ENCODE assay signal across 8 mouse cellular contexts in genomic region chr19:15903508-15904480, GRCm38 (mm10). TPM values are rescaled to one million over a fixed set of nuclear protein-coding genes. Genes with fewer than 3 reads are reported as not detected.
DNase-seq lines count a peak whose midpoint lies in the region; ATAC-seq and TF ChIP-seq lines count a peak whose summit lies in the region.

No protein-coding gene starts in this region.

- H3K27ac ChIP-seq in limb, embryonic 14.5 days (replicated peaks; ENCODE audit: low read depth, low read length): no peak overlapping the region
- H3K27ac ChIP-seq in limb, embryonic 10.5 days: no peak overlapping the region
- no peak overlapping the region for H3K27ac ChIP-seq in forebrain, embryonic 15.5 days (replicated peaks)
- H3K27ac ChIP-seq in neural tube, embryonic 14.5 days (ENCODE audit: low read depth, low read length): no peak overlapping the region

- no peak for DNase-seq in limb, embryonic 14.5 days (ENCODE audit: low spot score)
- no peak for DNase-seq in limb, embryonic 10.5 days (ENCODE audit: low spot score)
- peak; percentile 37 to 72 for DNase-seq in kidney, postnatal 36 days
- DNase-seq in adrenal gland, adult (ENCODE audit: inconsistent age in 2 of 2, low spot score in 1 of 2): no peak
- DNase-seq in left cerebral cortex, postnatal 4 days: no peak
- DNase-seq in left cerebral cortex, adult 11 months (ENCODE audit: low spot score): no peak

- TF ChIP-seq POLR2A in limb, embryonic 14.5 days (IDR thresholded peaks at IDR 0.05; ENCODE audit: borderline replicate concordance, extremely low read depth, insufficient read depth, insufficient read length): no peak

- intact Hi-C loops in left cerebral cortex, postnatal 4 days (cut with DNase I): no loop called here

- no peaks in the 10 kb centered on the region for H3K27me3 ChIP-seq in limb, embryonic 14.5 days (ENCODE audit: control insufficient read depth, insufficient read depth, low read length)
- H3K27me3 ChIP-seq in limb, embryonic 10.5 days (ENCODE audit: low read depth, poor library complexity, severe bottlenecking): no peaks in the 10 kb centered on the region
- H3K27me3 ChIP-seq in forebrain, embryonic 15.5 days: no peaks in the 10 kb centered on the region
- H3K27me3 ChIP-seq in neural tube, embryonic 14.5 days (ENCODE audit: control insufficient read depth, insufficient read depth, low read length): no peaks in the 10 kb centered on the region

- no peak for ATAC-seq in limb, embryonic 14.5 days (ENCODE audit: low FRiP score, low read depth)
- ATAC-seq in forebrain, embryonic 15.5 days (replicated peaks): peak; percentile 57; the same call in 1 of the 2 replicates
- ATAC-seq in neural tube, embryonic 14.5 days (ENCODE audit: low read depth): peak; percentile 60; the same call in 1 of the 2 replicates

- 0 out of 2 replicates have a peak overlapping the region, but pooled peaks have one; percentile 7 for H3K9ac ChIP-seq in limb, embryonic 14.5 days (ENCODE audit: low read depth, low read length, severe bottlenecking)
- H3K9ac ChIP-seq in forebrain, embryonic 15.5 days (replicated peaks): no peak overlapping the region
- H3K9ac ChIP-seq in neural tube, embryonic 14.5 days (replicated peaks; ENCODE audit: low read depth, low read length): no peak overlapping the region

- no peaks in the 10 kb centered on the region for H3K4me1 ChIP-seq in limb, embryonic 14.5 days (ENCODE audit: control insufficient read depth, insufficient read depth, low read length)
- peaks cover 9% of the 10 kb centered on the region for H3K4me1 ChIP-seq in limb, embryonic 10.5 days
- H3K4me1 ChIP-seq in forebrain, embryonic 15.5 days: no peaks in the 10 kb centered on the region
- 0 out of 2 replicates have a peak, but pooled peaks cover 2% of the 10 kb centered on the region for H3K4me1 ChIP-seq in neural tube, embryonic 14.5 days (ENCODE audit: control insufficient read depth, insufficient read depth, low read length)

- no peak overlapping the region for H3K4me3 ChIP-seq in limb, embryonic 14.5 days (replicated peaks; ENCODE audit: low read length)
- H3K4me3 ChIP-seq in limb, embryonic 10.5 days: no peak overlapping the region
- H3K4me3 ChIP-seq in forebrain, embryonic 15.5 days: no peak overlapping the region
- no peak overlapping the region for H3K4me3 ChIP-seq in neural tube, embryonic 14.5 days (ENCODE audit: low read depth, low read length)

- H3K9me3 ChIP-seq in limb, embryonic 14.5 days (ENCODE audit: control insufficient read depth, low read length): no peaks in the 10 kb centered on the region
- no peaks in the 10 kb centered on the region for H3K9me3 ChIP-seq in limb, embryonic 10.5 days (replicated peaks)
- no peaks in the 10 kb centered on the region for H3K9me3 ChIP-seq in forebrain, embryonic 15.5 days
- H3K9me3 ChIP-seq in neural tube, embryonic 14.5 days (ENCODE audit: control insufficient read depth, low read length): no peaks in the 10 kb centered on the region

- no peak overlapping the region for H3K4me2 ChIP-seq in limb, embryonic 14.5 days (replicated peaks; ENCODE audit: low read depth, low read length, severe bottlenecking)
- H3K4me2 ChIP-seq in forebrain, embryonic 15.5 days (replicated peaks): no peak overlapping the region
- no peak overlapping the region for H3K4me2 ChIP-seq in neural tube, embryonic 14.5 days (ENCODE audit: low read depth, low read length)

- peaks cover 28% of the 10 kb centered on the region for H3K36me3 ChIP-seq in limb, embryonic 14.5 days (ENCODE audit: control insufficient read depth, insufficient read depth, low read length)
- H3K36me3 ChIP-seq in limb, embryonic 10.5 days: peaks cover 46% of the 10 kb centered on the region
- H3K36me3 ChIP-seq in forebrain, embryonic 15.5 days: no peaks in the 10 kb centered on the region
- peaks cover 11% of the 10 kb centered on the region; the same call in 1 of the 2 replicates for H3K36me3 ChIP-seq in neural tube, embryonic 14.5 days (ENCODE audit: control insufficient read depth, insufficient read depth, low read length)

- 47% methylated on average over 20 of the region's 20 CpGs for WGBS in limb, embryonic 14.5 days
- whole genome bisulfite sequencing in limb, embryonic 10.5 days: 75% methylated on average over 20 of the region's 20 CpGs
- 18% methylated on average over 20 of the region's 20 CpGs for WGBS in forebrain, embryonic 15.5 days
- WGBS in neural tube, embryonic 14.5 days: 37% methylated on average over 20 of the region's 20 CpGs

RNA-seq across cellular contexts. Expression of gene Psat1, which starts 43.3 kb away (rescaled TPM):
- 71.5 and 76.0 TPM in 2 replicates for polyA plus RNA-seq in limb, embryonic 14.5 days (2012; rRNA removed)
- 99.2 and 119 TPM in 2 replicates for polyA plus RNA-seq in limb, embryonic 14.5 days (2014; fragmentation: Nextera tagmentation; extraction: Ambion mirVana)
- polyA plus RNA-seq in limb, embryonic 10.5 days (2016; fragmentation: Nextera tagmentation; extraction: Ambion mirVana): 93.3 and 127 TPM in 2 replicates
- polyA plus RNA-seq in forebrain, embryonic 15.5 days (2015; fragmentation: Nextera tagmentation; extraction: Ambion mirVana): 110 and 114 TPM in 2 replicates
- 65.9 and 66.7 TPM in 2 replicates for polyA plus RNA-seq in neural tube, embryonic 14.5 days (2014; fragmentation: Nextera tagmentation; extraction: Ambion mirVana)
- 10 to 100 TPM; 59.7 to 65.9 TPM for total RNA-seq in left cerebral cortex, postnatal 4 days (2021)

Comparison
In these comparisons a context has a peak if more than half of its experiments do, and no peak if none do; other contexts are left out.
1. DNase-seq: peak in kidney, postnatal 36 days (2 of 2); none in limb, embryonic 14.5 days (single experiment), limb, embryonic 10.5 days (single experiment), adrenal gland, adult (0 of 2), left cerebral cortex, postnatal 4 days (single experiment) and left cerebral cortex, adult 11 months (single experiment).